Mouse (Mus musculus): ENCODE data around the gene Dusp16. TPM values are rescaled to one million over a fixed set of nuclear protein-coding genes. Genes with fewer than 3 reads are reported as not detected.

The Dusp16 gene
- polyA plus RNA-seq, 1 experiment from 2014 or later = 22.6 TPM

- H3K4me3 ChIP-seq = no peak overlapping the region
- no peaks in the 10 kb centered on the region for H3K9me3 ChIP-seq
- 83% methylated on average over 1 of the region's 1 CpGs for WGBS
- H3K27me3 ChIP-seq = no peaks in the 10 kb centered on the region
- H3K27ac ChIP-seq = no peak overlapping the region
- no peak overlapping the region for H3K4me2 ChIP-seq
- no peak for ATAC-seq (ENCODE audit: insufficient number of reproducible peaks, low FRiP score, low TSS enrichment, low read depth)
- peaks cover 5% of the 10 kb centered on the region for H3K4me1 ChIP-seq
- H3K36me3 ChIP-seq = no peaks in the 10 kb centered on the region
- H3K9ac ChIP-seq = no peak overlapping the region
Observed at GRCm38 (mm10) chr6:134813066-134813465, 20.6 kb upstream of the Dusp16 start.

GRCm38 (mm10) chr6:134807794-134808193 is 15.4 kb upstream of the Dusp16 start:
- Histone ChIP-seq H3K4me3 (no peak overlapping the region), H3K27me3 (no peaks in the 10 kb centered on the region), H3K9me3 (no peaks in the 10 kb centered on the region), H3K27ac (peak overlapping the region; percentile 63; the same call in 1 of the 2 replicates), H3K9ac (no peak overlapping the region), H3K36me3 (no peaks in the 10 kb centered on the region), H3K4me2 (no peak overlapping the region), H3K4me1 (no peaks in the 10 kb centered on the region)
- 78% methylated on average over 11 of the region's 11 CpGs for whole genome bisulfite sequencing
- ATAC-seq (ENCODE audit: insufficient number of reproducible peaks, low FRiP score, low TSS enrichment, low read depth) = no peak

- H3K9ac ChIP-seq = no peak overlapping the region
- H3K36me3 ChIP-seq = no peaks in the 10 kb centered on the region
- no peaks in the 10 kb centered on the region for H3K4me1 ChIP-seq
- H3K9me3 ChIP-seq = no peaks in the 10 kb centered on the region
- H3K4me3 ChIP-seq = no peak overlapping the region
- no peak for ATAC-seq (ENCODE audit: insufficient number of reproducible peaks, low FRiP score, low TSS enrichment, low read depth)
- WGBS = 64% methylated on average over 1 of the region's 2 CpGs
- H3K27ac ChIP-seq = no peak overlapping the region
- H3K4me2 ChIP-seq = no peak overlapping the region
- H3K27me3 ChIP-seq = no peaks in the 10 kb centered on the region
Observed at GRCm38 (mm10) chr6:134807091-134807490, 14.7 kb upstream of the Dusp16 start.

- Histone ChIP-seq H3K27ac (no peak overlapping the region), H3K4me1 (no peaks in the 10 kb centered on the region), H3K4me2 (no peak overlapping the region), H3K36me3 (no peaks in the 10 kb centered on the region), H3K9me3 (no peaks in the 10 kb centered on the region), H3K27me3 (no peaks in the 10 kb centered on the region), H3K9ac (no peak overlapping the region), H3K4me3 (no peak overlapping the region)
- 89% methylated on average over 6 of the region's 6 CpGs for WGBS
- ATAC-seq (ENCODE audit: insufficient number of reproducible peaks, low FRiP score, low TSS enrichment, low read depth) = no peak
Observed at GRCm38 (mm10) chr6:134806130-134806529, 13.7 kb upstream of the Dusp16 start.

GRCm38 (mm10) chr6:134804736-134805277 is 12.4 kb upstream of the Dusp16 start:
- 68% methylated on average over 5 of the region's 5 CpGs for WGBS
- Histone ChIP-seq H3K27me3 (no peaks in the 10 kb centered on the region), H3K36me3 (no peaks in the 10 kb centered on the region), H3K4me2 (no peak overlapping the region), H3K9me3 (no peaks in the 10 kb centered on the region), H3K27ac (no peak overlapping the region), H3K9ac (no peak overlapping the region), H3K4me1 (no peaks in the 10 kb centered on the region), H3K4me3 (no peak overlapping the region)
- no peak for ATAC-seq (ENCODE audit: insufficient number of reproducible peaks, low FRiP score, low TSS enrichment, low read depth)

GRCm38 (mm10) chr6:134802641-134803043 is 10.2 kb upstream of the Dusp16 start:
- WGBS = 62% methylated on average over 9 of the region's 9 CpGs
- peak; percentile 65; the same call in 1 of the 2 replicates for ATAC-seq (ENCODE audit: insufficient number of reproducible peaks, low FRiP score, low TSS enrichment, low read depth)
- H3K27ac ChIP-seq = 0 out of 2 replicates have a peak overlapping the region, but pooled peaks have one; percentile 29

GRCm38 (mm10) chr6:134801483-134801882 is 9.1 kb upstream of the Dusp16 start:
- Histone ChIP-seq H3K27me3 (no peaks in the 10 kb centered on the region), H3K4me1 (no peaks in the 10 kb centered on the region), H3K9ac (no peak overlapping the region), H3K4me2 (no peak overlapping the region), H3K9me3 (no peaks in the 10 kb centered on the region), H3K4me3 (no peak overlapping the region), H3K36me3 (no peaks in the 10 kb centered on the region), H3K27ac (no peak overlapping the region)
- no peak for ATAC-seq (ENCODE audit: insufficient number of reproducible peaks, low FRiP score, low TSS enrichment, low read depth)
- WGBS = 69% methylated on average over 1 of the region's 1 CpGs

More at GRCm38 (mm10) chr6:134802641-134803043, 10.2 kb upstream of the Dusp16 start:
- H3K36me3 ChIP-seq = no peaks in the 10 kb centered on the region
- no peaks in the 10 kb centered on the region for H3K4me1 ChIP-seq
- no peaks in the 10 kb centered on the region for H3K27me3 ChIP-seq
- H3K9ac ChIP-seq = no peak overlapping the region
- no peak overlapping the region for H3K4me3 ChIP-seq
- no peak overlapping the region for H3K4me2 ChIP-seq
- no peaks in the 10 kb centered on the region for H3K9me3 ChIP-seq

GRCm38 (mm10) chr6:134796297-134796696 is 3.9 kb upstream of the Dusp16 start:
- Histone ChIP-seq H3K9ac (no peak overlapping the region), H3K4me3 (no peak overlapping the region), H3K4me1 (peaks cover 8% of the 10 kb centered on the region; the same call in 1 of the 2 replicates), H3K9me3 (no peaks in the 10 kb centered on the region), H3K27ac (no peak overlapping the region), H3K27me3 (no peaks in the 10 kb centered on the region), H3K4me2 (no peak overlapping the region), H3K36me3 (no peaks in the 10 kb centered on the region)
- 70% methylated on average over 10 of the region's 10 CpGs for WGBS
- ATAC-seq (ENCODE audit: insufficient number of reproducible peaks, low FRiP score, low TSS enrichment, low read depth) = no peak

GRCm38 (mm10) chr6:134793911-134794520 is 1.6 kb upstream of the Dusp16 start:
- 0 out of 2 replicates have a peak, but pooled peaks have one; percentile 13 for ATAC-seq (ENCODE audit: insufficient number of reproducible peaks, low FRiP score, low TSS enrichment, low read depth)
- Histone ChIP-seq H3K9ac (no peak overlapping the region), H3K27me3 (no peaks in the 10 kb centered on the region), H3K4me2 (peak overlapping the region; percentile 34; the same call in 1 of the 2 replicates), H3K4me3 (no peak overlapping the region), H3K4me1 (peaks cover 17% of the 10 kb centered on the region), H3K36me3 (no peaks in the 10 kb centered on the region), H3K9me3 (no peaks in the 10 kb centered on the region), H3K27ac (no peak overlapping the region)
- 18% methylated on average over 21 of the region's 21 CpGs for WGBS

- Histone ChIP-seq H3K4me1 (peaks cover 17% of the 10 kb centered on the region), H3K4me2 (peak overlapping the region; percentile 56), H3K36me3 (no peaks in the 10 kb centered on the region), H3K9me3 (no peaks in the 10 kb centered on the region), H3K27me3 (no peaks in the 10 kb centered on the region), H3K27ac (peak overlapping the region; percentile 75), H3K9ac (peak overlapping the region; percentile 70), H3K4me3 (peak overlapping the region; percentile 73)
- ATAC-seq (ENCODE audit: insufficient number of reproducible peaks, low FRiP score, low TSS enrichment, low read depth) = no peak
- WGBS = 43% methylated on average over 21 of the region's 21 CpGs
Observed at GRCm38 (mm10) chr6:134793046-134793806, 801 bp upstream of the Dusp16 start.

- H3K36me3 ChIP-seq = no peaks in the 10 kb centered on the region
- peak overlapping the region; percentile 95 for H3K9ac ChIP-seq
- H3K27ac ChIP-seq = peak overlapping the region; percentile 99
- H3K9me3 ChIP-seq = no peaks in the 10 kb centered on the region
- under 1% methylated on average over 44 of the region's 46 CpGs for WGBS
- no peaks in the 10 kb centered on the region for H3K27me3 ChIP-seq
- peak overlapping the region; percentile 56 for H3K4me2 ChIP-seq
- no peak for ATAC-seq (ENCODE audit: insufficient number of reproducible peaks, low FRiP score, low TSS enrichment, low read depth)
- peak overlapping the region; percentile 73 for H3K4me3 ChIP-seq
- H3K4me1 ChIP-seq = peaks cover 17% of the 10 kb centered on the region
Observed at GRCm38 (mm10) chr6:134791251-134792118, 940 bp downstream of the Dusp16 start.

Measured in limb, embryonic 15.5 days (tissue).